Mouse (Mus musculus): ENCODE data around the gene Cdkl3. TPM values are rescaled to one million over a fixed set of nuclear protein-coding genes. Genes with fewer than 3 reads are reported as not detected.

The Cdkl3 gene
- polyA plus RNA-seq, 1 experiment from 2014 or later: 27.4 TPM

DNA sequence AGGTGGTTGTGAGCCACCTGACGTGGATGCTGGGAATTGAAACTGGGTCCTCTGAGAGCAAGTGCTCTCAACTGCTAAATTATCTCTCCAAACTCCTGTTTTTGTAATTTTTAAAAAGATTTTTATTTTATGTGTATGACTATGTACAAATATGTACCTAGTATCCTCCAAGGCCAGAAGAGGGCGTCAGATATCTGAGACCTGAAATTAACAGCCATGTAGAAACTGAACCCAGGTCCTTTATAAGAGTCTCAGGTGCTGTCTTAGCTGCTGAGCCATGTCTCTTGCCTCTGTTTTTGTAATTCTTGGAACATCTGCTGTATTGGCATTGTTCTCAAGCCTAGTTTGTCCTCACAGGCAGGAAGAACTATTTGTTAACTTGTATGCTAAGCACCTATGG, 34.5 kb upstream of the Cdkl3 start:
- no peaks in the 10 kb centered on the region for H3K9me3 ChIP-seq (replicated peaks)
- H3K27me3 ChIP-seq (replicated peaks): no peaks in the 10 kb centered on the region
- WGBS: 94% methylated on average over 2 of the region's 2 CpGs
- ATAC-seq (ENCODE audit: low FRiP score): no peak
- H3K36me3 ChIP-seq: peaks cover 43% of the 10 kb centered on the region
- no peak overlapping the region for H3K4me3 ChIP-seq (replicated peaks)
- H3K9ac ChIP-seq (replicated peaks): no peak overlapping the region
- H3K27ac ChIP-seq (replicated peaks): no peak overlapping the region
- no peak overlapping the region for H3K4me2 ChIP-seq
- peaks cover 13% of the 10 kb centered on the region for H3K4me1 ChIP-seq

DNA sequence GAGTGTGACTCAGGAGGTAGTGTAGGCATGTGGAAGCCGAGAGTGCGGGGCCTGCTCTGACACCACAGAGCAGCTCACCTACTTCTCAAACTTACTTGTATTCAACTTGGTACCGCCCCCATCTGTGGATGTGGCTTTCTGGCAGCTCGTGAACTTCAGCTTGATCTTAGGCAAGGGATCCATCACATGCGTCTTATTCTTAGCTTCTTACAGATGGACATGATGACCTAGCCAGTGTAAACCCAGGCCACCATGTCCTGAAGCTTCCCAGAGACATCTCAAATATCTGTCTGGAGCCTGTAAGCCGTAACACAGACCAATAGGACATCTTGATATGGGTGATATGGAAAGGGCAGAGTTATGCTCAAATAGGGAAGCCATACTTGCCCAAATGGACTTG, 32.4 kb upstream of the Cdkl3 start:
- Histone ChIP-seq H3K9me3 (replicated peaks) (no peaks in the 10 kb centered on the region), H3K4me1 (peaks cover 13% of the 10 kb centered on the region), H3K9ac (replicated peaks) (no peak overlapping the region), H3K4me2 (no peak overlapping the region), H3K36me3 (peaks cover 49% of the 10 kb centered on the region), H3K27me3 (replicated peaks) (no peaks in the 10 kb centered on the region), H3K27ac (replicated peaks) (no peak overlapping the region), H3K4me3 (replicated peaks) (no peak overlapping the region)
- WGBS: 96% methylated on average over 6 of the region's 6 CpGs
- no peak for ATAC-seq (ENCODE audit: low FRiP score)

DNA sequence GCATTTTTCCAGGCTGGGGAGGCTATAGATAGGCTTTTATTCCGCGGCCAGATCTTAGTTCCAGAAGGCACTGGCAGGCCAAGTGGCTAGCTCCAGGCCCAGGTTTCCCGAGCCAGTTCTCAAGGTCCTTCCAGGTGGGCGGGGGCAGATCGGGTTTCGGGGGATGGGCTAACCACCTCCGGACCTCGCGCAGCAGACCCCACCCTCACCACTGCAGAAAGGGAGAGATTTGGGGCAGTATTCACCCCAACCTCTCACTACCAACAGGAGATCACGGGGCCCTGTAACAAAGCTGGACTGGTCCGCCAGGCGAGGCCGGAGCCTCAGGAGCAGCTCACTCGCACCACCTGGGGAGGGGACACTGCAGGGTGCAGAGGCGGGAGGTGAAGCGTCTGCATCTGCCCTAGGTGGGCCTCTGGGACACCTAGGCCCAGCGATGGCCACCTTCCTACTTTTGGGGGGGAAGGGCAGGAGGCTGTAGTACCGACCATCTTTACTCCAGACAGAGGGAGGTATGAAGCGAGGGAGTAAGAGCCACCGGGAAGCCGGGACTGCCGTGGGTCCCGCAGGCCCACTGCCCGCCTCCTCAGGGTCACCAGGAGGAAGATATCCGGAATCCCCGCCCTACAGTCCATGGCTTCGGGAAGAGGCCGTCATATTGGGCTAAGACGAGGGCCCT, 4.3 kb upstream of the Cdkl3 start:
- Histone ChIP-seq H3K4me3 (replicated peaks) (peak overlapping the region; percentile 98), H3K9me3 (replicated peaks) (no peaks in the 10 kb centered on the region), H3K4me1 (peaks cover 52% of the 10 kb centered on the region), H3K4me2 (peak overlapping the region; percentile 94), H3K36me3 (peaks cover 24% of the 10 kb centered on the region), H3K27me3 (replicated peaks) (no peaks in the 10 kb centered on the region), H3K9ac (replicated peaks) (peak overlapping the region; percentile 99), H3K27ac (replicated peaks) (peak overlapping the region; percentile 99)
- ATAC-seq (ENCODE audit: low FRiP score): peak; percentile 66
- under 1% methylated on average over 29 of the region's 29 CpGs for WGBS

DNA sequence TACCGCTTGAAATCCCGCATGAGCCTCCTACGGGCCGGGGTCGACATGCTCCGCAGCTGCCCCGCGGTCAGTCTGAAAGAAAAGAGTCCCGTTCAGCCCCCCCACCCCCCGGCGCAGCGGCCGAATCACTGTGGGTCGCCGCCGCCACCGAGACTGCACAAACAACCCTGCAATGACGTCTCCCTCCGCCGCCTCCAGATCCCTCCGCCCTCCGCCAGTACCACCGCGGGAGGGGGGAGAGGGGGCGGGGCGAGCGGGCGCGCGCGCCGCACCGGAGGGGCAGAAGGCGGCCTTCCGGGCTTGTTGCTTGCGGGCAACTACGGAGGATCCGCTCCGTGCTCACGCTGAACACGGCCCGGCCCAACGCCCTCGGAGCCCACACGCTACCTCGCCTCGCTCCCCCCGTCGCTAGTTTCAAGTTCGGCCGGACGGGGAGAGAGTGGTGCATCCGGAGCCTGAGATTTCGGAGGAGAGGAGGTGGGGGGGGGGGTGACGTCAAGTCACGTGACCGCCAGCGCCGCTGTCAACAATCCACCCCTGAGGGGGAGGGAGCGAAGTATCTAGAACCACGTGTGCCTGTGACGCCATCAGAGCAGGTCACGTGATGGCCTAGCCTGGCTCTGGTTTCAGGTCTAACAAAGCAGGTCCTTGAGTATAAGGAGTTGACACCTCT, 3.6 kb upstream of the Cdkl3 start, which contains the start of gene Ube2b:
Ube2b (minus strand) TSS at position 473 of the 673 bp plus-strand sequence.
- no peaks in the 10 kb centered on the region for H3K27me3 ChIP-seq (replicated peaks)
- ATAC-seq (ENCODE audit: low FRiP score): peak; percentile 84
- H3K4me1 ChIP-seq: peaks cover 53% of the 10 kb centered on the region
- under 1% methylated on average over 63 of the region's 63 CpGs for WGBS
- H3K36me3 ChIP-seq: peaks cover 17% of the 10 kb centered on the region
- no peaks in the 10 kb centered on the region for H3K9me3 ChIP-seq (replicated peaks)
- H3K27ac ChIP-seq (replicated peaks): peak within 1 kb of the TSS; percentile 99
- H3K9ac ChIP-seq (replicated peaks): peak within 1 kb of the TSS; percentile 99
- peak within 1 kb of the TSS; percentile 98 for H3K4me3 ChIP-seq (replicated peaks)
- peak within 1 kb of the TSS; percentile 94 for H3K4me2 ChIP-seq

DNA sequence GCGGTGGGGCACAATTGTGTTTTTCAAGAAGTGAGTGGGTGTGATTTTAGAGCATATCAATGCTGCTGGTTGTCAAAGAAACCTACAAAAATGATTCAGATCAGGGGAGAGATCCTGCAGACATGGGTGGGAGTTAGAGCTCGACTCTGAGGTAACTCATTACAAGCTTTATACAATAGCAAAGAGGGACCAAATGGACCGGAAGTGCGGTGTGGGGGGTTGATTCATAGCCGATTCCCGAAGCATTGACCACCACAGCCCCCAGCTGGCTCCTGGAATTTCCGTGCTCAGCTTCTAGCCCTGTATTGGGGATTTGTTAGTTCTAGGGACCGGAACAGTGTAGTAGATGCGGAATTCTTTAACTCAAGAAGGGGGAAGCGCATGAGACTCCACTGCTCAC, 2.7 kb upstream of the Cdkl3 start:
- peaks cover 55% of the 10 kb centered on the region for H3K4me1 ChIP-seq
- peak overlapping the region; percentile 98 for H3K4me3 ChIP-seq (replicated peaks)
- 71% methylated on average over 10 of the region's 10 CpGs for WGBS
- peak overlapping the region; percentile 44; the same call in 1 of the 2 replicates for H3K9ac ChIP-seq (replicated peaks)
- H3K9me3 ChIP-seq (replicated peaks): no peaks in the 10 kb centered on the region
- H3K27ac ChIP-seq (replicated peaks): peak overlapping the region; percentile 99
- no peak for ATAC-seq (ENCODE audit: low FRiP score)
- H3K27me3 ChIP-seq (replicated peaks): no peaks in the 10 kb centered on the region
- H3K4me2 ChIP-seq: peak overlapping the region; percentile 94
- H3K36me3 ChIP-seq: peaks cover 9% of the 10 kb centered on the region

DNA sequence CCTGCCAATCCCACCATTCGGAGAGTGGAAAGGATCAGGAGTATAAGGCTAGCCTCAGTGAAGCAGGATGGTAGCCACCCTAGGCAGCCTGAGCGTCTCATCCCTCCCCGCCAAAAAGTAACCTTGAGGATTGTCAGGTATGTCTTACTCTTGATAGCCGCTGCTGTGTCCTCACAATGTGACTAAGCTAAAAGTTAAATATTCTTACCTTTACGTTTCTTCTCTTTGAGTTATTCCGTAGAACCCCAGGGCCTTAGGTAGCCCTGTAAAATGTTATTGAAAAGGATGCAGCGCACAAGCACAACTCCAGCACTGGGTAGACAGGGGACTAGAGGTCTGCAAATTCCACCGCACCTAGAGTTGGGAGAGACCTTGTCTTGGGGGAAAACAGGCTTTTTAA, 2.2 kb upstream of the Cdkl3 start:
- Histone ChIP-seq H3K9ac (replicated peaks) (no peak overlapping the region), H3K36me3 (peaks cover 5% of the 10 kb centered on the region), H3K27me3 (replicated peaks) (no peaks in the 10 kb centered on the region), H3K4me3 (replicated peaks) (no peak overlapping the region), H3K4me1 (peaks cover 55% of the 10 kb centered on the region), H3K9me3 (replicated peaks) (no peaks in the 10 kb centered on the region), H3K27ac (replicated peaks) (no peak overlapping the region), H3K4me2 (0 out of 2 replicates have a peak overlapping the region, but pooled peaks have one; percentile 94)
- WGBS: 96% methylated on average over 8 of the region's 8 CpGs
- ATAC-seq (ENCODE audit: low FRiP score): no peak

DNA sequence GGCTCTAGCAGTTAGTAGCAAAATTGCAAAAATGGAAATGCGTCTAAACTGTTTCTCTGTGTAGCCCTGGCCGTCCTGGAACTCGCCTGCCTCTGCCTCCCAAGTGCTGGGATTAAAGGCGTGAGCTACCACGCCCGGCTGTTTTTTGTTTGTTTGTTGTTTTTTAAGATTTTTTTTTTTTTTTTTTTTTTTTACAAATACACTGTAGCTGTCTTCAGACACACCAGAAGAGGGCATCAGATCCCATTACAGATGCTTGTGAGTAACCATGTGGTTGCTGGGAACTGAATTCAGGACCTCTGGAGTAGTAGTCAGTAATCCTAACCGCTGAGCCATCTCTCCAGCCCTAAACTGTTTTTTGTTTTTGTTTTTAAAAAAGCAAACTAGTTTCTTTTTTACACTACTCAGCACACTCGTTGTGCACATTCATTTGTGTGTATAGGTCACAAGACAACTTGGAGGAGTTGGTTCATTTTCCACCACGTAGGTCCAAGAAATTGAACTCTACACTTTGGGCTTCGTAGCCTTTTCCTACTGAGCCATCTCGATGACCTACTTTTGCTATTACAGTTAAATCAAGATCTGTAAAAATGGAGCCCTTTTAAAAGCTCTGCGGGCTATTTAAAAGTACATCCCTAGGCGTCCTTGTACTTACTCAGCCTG, 1.0 kb upstream of the Cdkl3 start:
- Histone ChIP-seq H3K9ac (replicated peaks) (no peak overlapping the region), H3K4me2 (peak overlapping the region; percentile 66), H3K36me3 (no peaks in the 10 kb centered on the region), H3K27me3 (replicated peaks) (no peaks in the 10 kb centered on the region), H3K4me3 (replicated peaks) (peak overlapping the region; percentile 93), H3K4me1 (peaks cover 44% of the 10 kb centered on the region), H3K9me3 (replicated peaks) (no peaks in the 10 kb centered on the region), H3K27ac (replicated peaks) (peak overlapping the region; percentile 94)
- ATAC-seq (ENCODE audit: low FRiP score): no peak
- 78% methylated on average over 13 of the region's 13 CpGs for WGBS

DNA sequence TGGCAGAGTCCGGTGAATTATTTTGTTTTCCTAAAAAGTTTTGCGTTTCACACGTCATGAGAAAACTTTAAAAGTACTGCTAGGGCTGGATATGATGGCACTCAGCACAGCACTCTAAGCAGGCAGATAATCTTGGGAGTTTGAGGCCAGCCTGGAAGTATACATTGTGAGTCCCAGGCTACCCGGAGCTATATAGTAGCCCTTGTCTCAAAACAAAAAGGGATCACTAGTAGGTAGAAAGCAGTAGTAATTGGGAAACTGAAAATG, 583 bp upstream of the Cdkl3 start:
- Histone ChIP-seq H3K4me1 (peaks cover 39% of the 10 kb centered on the region), H3K9ac (replicated peaks) (peak overlapping the region; percentile 62), H3K36me3 (no peaks in the 10 kb centered on the region), H3K27me3 (replicated peaks) (no peaks in the 10 kb centered on the region), H3K4me2 (peak overlapping the region; percentile 66), H3K9me3 (replicated peaks) (no peaks in the 10 kb centered on the region), H3K27ac (replicated peaks) (peak overlapping the region; percentile 94), H3K4me3 (replicated peaks) (peak overlapping the region; percentile 93)
- WGBS: 19% methylated on average over 4 of the region's 4 CpGs
- no peak for ATAC-seq (ENCODE audit: low FRiP score)

DNA sequence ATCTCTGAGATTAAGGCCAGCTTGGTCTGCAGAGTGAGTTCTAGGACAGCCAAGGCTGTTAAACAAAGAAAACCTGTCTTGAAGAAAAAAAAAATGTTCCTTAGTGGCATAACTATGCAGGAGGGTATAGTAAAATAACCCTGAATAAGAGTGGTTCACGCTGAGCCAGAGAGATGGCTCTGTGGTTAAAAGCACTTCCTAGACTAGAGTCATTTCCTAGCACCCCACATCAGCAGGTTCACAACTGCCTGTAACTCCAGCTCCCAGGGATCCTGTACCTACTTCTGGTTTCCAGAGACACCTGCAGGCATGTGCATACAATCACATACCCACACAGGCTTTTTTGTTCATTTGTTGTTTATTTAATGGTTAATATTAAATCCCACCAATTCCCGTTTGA, 1.6 kb downstream of the Cdkl3 start:
- no peak overlapping the region for H3K27ac ChIP-seq (replicated peaks)

DNA sequence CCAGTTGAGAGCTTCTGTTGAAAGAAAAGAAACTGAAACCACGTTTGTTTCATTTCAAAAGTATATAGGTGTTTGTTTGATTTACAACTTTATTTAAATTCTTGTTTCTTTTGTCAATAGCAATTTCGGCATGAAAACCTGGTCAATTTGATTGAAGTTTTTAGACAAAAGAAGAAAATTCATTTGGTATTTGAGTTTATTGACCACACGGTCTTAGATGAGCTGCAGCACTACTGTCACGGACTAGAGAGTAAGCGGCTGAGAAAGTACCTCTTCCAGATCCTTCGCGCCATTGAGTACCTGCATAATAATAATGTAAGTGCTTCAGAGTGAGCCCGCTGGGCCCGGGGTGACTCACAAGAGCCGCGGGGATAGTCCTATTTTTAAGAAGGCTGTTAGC, 7.0 kb downstream of the Cdkl3 start:
- Histone ChIP-seq H3K4me1 (peaks cover 4% of the 10 kb centered on the region; the same call in 1 of the 2 replicates), H3K36me3 (peaks cover 9% of the 10 kb centered on the region; the same call in 1 of the 2 replicates), H3K4me2 (no peak overlapping the region), H3K9ac (replicated peaks) (no peak overlapping the region), H3K4me3 (replicated peaks) (no peak overlapping the region), H3K9me3 (replicated peaks) (no peaks in the 10 kb centered on the region), H3K27ac (replicated peaks) (no peak overlapping the region), H3K27me3 (replicated peaks) (no peaks in the 10 kb centered on the region)
- ATAC-seq (ENCODE audit: low FRiP score): no peak
- WGBS: 92% methylated on average over 11 of the region's 11 CpGs

More for the DNA sequence above, 1.6 kb downstream of the Cdkl3 start:
- Histone ChIP-seq H3K36me3 (no peaks in the 10 kb centered on the region), H3K4me1 (peaks cover 28% of the 10 kb centered on the region), H3K9me3 (replicated peaks) (no peaks in the 10 kb centered on the region), H3K9ac (replicated peaks) (0 out of 2 replicates have a peak overlapping the region, but pooled peaks have one; percentile 4), H3K27me3 (replicated peaks) (no peaks in the 10 kb centered on the region), H3K4me2 (peak overlapping the region; percentile 25), H3K4me3 (replicated peaks) (no peak overlapping the region; the same call in 1 of the 2 replicates)
- 54% methylated on average over 2 of the region's 2 CpGs for WGBS
- no peak for ATAC-seq (ENCODE audit: low FRiP score)

DNA sequence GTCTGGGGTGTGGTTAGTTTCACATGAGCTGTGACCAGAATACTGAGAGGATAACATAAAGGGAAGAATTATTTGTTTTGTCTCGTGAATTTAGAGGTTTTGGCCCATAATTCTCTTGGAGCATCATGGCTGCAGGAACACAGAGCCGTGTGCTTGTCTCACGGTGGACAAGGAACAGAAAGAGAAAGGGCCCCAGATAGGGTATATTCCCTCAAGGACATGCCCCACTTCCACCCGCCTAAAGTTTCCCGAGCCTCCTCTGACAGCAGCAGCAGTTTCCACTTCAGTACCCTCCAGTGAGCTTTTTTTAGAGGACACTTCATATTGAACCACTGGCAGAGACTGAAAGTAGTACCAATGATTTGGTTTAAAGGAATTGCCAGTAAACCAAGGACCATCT, 7.5 kb downstream of the Cdkl3 start:
- Histone ChIP-seq H3K4me1 (no peaks in the 10 kb centered on the region), H3K4me3 (replicated peaks) (no peak overlapping the region), H3K4me2 (no peak overlapping the region), H3K27ac (replicated peaks) (no peak overlapping the region), H3K9me3 (replicated peaks) (no peaks in the 10 kb centered on the region), H3K36me3 (peaks cover 9% of the 10 kb centered on the region; the same call in 1 of the 2 replicates), H3K27me3 (replicated peaks) (no peaks in the 10 kb centered on the region), H3K9ac (replicated peaks) (no peak overlapping the region)
- ATAC-seq (ENCODE audit: low FRiP score): no peak
- WGBS: 70% methylated on average over 5 of the region's 5 CpGs

DNA sequence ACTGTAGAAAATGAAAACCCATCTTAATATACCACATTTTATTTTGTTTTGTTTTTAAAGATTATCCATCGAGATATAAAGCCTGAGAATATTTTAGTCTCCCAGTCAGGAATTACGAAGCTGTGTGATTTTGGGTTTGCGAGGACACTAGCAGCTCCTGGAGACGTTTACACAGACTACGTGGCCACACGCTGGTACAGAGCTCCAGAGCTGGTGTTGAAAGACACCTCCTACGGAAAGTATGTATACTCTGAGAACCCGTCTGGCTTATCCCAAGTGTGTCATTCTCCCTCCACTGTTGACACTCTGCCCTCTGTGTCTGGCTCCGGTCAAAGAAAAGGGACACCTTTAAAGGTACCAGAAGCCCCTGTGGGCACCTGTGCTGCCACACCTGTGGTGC, 14.2 kb downstream of the Cdkl3 start:
- no peak for ATAC-seq (ENCODE audit: low FRiP score)
- Histone ChIP-seq H3K4me1 (no peaks in the 10 kb centered on the region), H3K9ac (replicated peaks) (no peak overlapping the region), H3K4me2 (no peak overlapping the region), H3K4me3 (replicated peaks) (no peak overlapping the region), H3K9me3 (replicated peaks) (no peaks in the 10 kb centered on the region), H3K36me3 (peaks cover 12% of the 10 kb centered on the region; the same call in 1 of the 2 replicates), H3K27ac (replicated peaks) (no peak overlapping the region), H3K27me3 (replicated peaks) (no peaks in the 10 kb centered on the region)
- WGBS: 89% methylated on average over 9 of the region's 9 CpGs
